ENCODE assay signal across 19 mouse cellular contexts in the genomic region with DNA sequence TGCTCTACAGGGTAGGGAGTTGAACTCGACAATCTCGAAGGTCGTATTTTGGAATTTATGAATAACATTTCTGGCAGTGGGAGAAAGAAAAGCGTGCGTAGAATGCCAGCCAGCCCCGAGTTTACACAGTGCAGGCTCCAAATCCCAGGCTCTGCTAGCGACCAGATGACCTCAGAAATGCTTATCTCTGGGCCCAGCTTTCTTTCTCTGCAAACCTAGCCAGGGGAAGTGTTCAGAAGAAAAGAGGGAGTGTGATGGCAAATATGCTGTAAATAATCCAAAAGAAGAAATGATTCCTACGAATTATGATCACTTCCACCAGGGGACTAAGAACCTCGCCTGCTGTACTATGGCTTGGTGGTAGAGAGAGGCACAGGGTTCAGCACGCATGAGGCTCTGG. TPM values are rescaled to one million over a fixed set of nuclear protein-coding genes. Genes with fewer than 3 reads are reported as not detected.
DNase-seq lines count a peak whose midpoint lies in the region; ATAC-seq and TF ChIP-seq lines count a peak whose summit lies in the region.
"Had no signal": no experiment of that assay in that cellular context is flagged by ENCODE, and none has a peak within 500 bp of the region (broad histone marks: within the 10 kb centered on the region; RNA-seq: fewer than 3 reads in every experiment).

No protein-coding gene starts in this region.

- no peak for DNase-seq in heart, embryonic 10.5 days (ENCODE audit: low spot score)
- DNase-seq in heart, adult 18-20 months, result no peak
- no peak for DNase-seq in heart, postnatal 4 days
- no peak for DNase-seq in lung, postnatal 25 days (ENCODE audit: low spot score)
- no peak for DNase-seq in stomach, postnatal 0 days (ENCODE audit: low spot score)
- DNase-seq: adrenal gland, postnatal 14 days; cerebellum, adult 9-10 months; cerebellum, postnatal 25 days; gastrocnemius, postnatal 10 days; heart, postnatal 10 days had no signal

- peak overlapping the region; percentile 53; the same call in 1 of the 2 replicates for H3K27ac ChIP-seq in heart, embryonic 10.5 days
- peak overlapping the region; percentile 41 for H3K27ac ChIP-seq in heart, embryonic 15.5 days
- 0 out of 2 replicates have a peak overlapping the region, but pooled peaks have one; percentile 8 for H3K27ac ChIP-seq in lung, embryonic 15.5 days
- H3K27ac ChIP-seq in stomach, embryonic 15.5 days, result peak overlapping the region; percentile 6; the same call in 1 of the 2 replicates
- no peak overlapping the region for H3K27ac ChIP-seq in stomach, postnatal 0 days (replicated peaks)
- H3K27ac ChIP-seq: embryonic facial prominence, embryonic 12.5 days; forebrain, embryonic 15.5 days had no signal

- no peak overlapping the region for H3K4me2 ChIP-seq in heart, embryonic 15.5 days
- H3K4me2 ChIP-seq in lung, embryonic 15.5 days, result no peak overlapping the region
- no peak overlapping the region for H3K4me2 ChIP-seq in stomach, embryonic 15.5 days
- H3K4me2 ChIP-seq in stomach, postnatal 0 days (replicated peaks; ENCODE audit: low read depth), result no peak overlapping the region
- H3K4me2 ChIP-seq: embryonic facial prominence, embryonic 12.5 days; forebrain, embryonic 15.5 days had no signal

- no peaks in the 10 kb centered on the region for H3K36me3 ChIP-seq in heart, embryonic 10.5 days
- H3K36me3 ChIP-seq in heart, embryonic 15.5 days, result no peaks in the 10 kb centered on the region
- no peaks in the 10 kb centered on the region for H3K36me3 ChIP-seq in lung, embryonic 15.5 days
- H3K36me3 ChIP-seq in stomach, embryonic 15.5 days, result no peaks in the 10 kb centered on the region
- H3K36me3 ChIP-seq in stomach, postnatal 0 days (ENCODE audit: control insufficient read depth, insufficient read depth, low read length), result no peaks in the 10 kb centered on the region
- H3K36me3 ChIP-seq: embryonic facial prominence, embryonic 12.5 days; forebrain, embryonic 15.5 days; hindbrain, embryonic 15.5 days had no signal

- no peak for TF ChIP-seq EP300 in stomach, postnatal 0 days (optimal IDR thresholded peaks at IDR 0.05)

- H3K9ac ChIP-seq in heart, embryonic 15.5 days, result no peak overlapping the region
- H3K9ac ChIP-seq in lung, embryonic 15.5 days, result no peak overlapping the region
- H3K9ac ChIP-seq in stomach, embryonic 15.5 days, result no peak overlapping the region
- H3K9ac ChIP-seq in stomach, postnatal 0 days (ENCODE audit: low read length), result no peak overlapping the region
- H3K9ac ChIP-seq: embryonic facial prominence, embryonic 12.5 days had no signal

- ATAC-seq in heart, embryonic 15.5 days (replicated peaks; ENCODE audit: insufficient number of reproducible peaks, insufficient read depth, low FRiP score, low read depth), result no peak
- no peak for ATAC-seq in lung, embryonic 15.5 days (ENCODE audit: borderline replicate concordance, extremely low read depth, low FRiP score, low TSS enrichment)
- no peak for ATAC-seq in stomach, embryonic 15.5 days (ENCODE audit: insufficient read depth, low FRiP score, low read depth)
- no peak for ATAC-seq in stomach, postnatal 0 days (ENCODE audit: low FRiP score, low TSS enrichment)
- ATAC-seq: activated CD4-positive, CD25-positive, alpha-beta regulatory T cell, adult 4 months; forebrain, embryonic 15.5 days; intestine, embryonic 16.5 days; Patski had no signal

- WGBS in heart, embryonic 10.5 days, result 54% methylated on average over 10 of the region's 10 CpGs
- WGBS in heart, embryonic 15.5 days, result 33% methylated on average over 10 of the region's 10 CpGs
- 41% methylated on average over 10 of the region's 10 CpGs for WGBS in lung, embryonic 15.5 days
- WGBS in stomach, embryonic 15.5 days, result 44% methylated on average over 10 of the region's 10 CpGs
- WGBS in stomach, postnatal 0 days, result 46% methylated on average over 10 of the region's 10 CpGs

- peaks cover 22% of the 10 kb centered on the region for H3K27me3 ChIP-seq in heart, embryonic 10.5 days (ENCODE audit: insufficient read depth, poor library complexity, severe bottlenecking)
- H3K27me3 ChIP-seq in heart, embryonic 15.5 days, result peaks cover 8% of the 10 kb centered on the region; the same call in 1 of the 2 replicates
- H3K27me3 ChIP-seq in lung, embryonic 15.5 days, result peaks cover 12% of the 10 kb centered on the region; the same call in 1 of the 2 replicates
- peaks cover 10% of the 10 kb centered on the region; the same call in 1 of the 2 replicates for H3K27me3 ChIP-seq in stomach, embryonic 15.5 days (replicated peaks)
- H3K27me3 ChIP-seq in stomach, postnatal 0 days (ENCODE audit: control insufficient read depth, insufficient read depth, low read length), result no peaks in the 10 kb centered on the region
- H3K27me3 ChIP-seq: forebrain, embryonic 15.5 days; hindbrain, embryonic 15.5 days; Patski had no signal

- no peak for TF ChIP-seq CTCF in stomach, postnatal 0 days (IDR thresholded peaks at IDR 0.05; ENCODE audit: low read depth)

- peaks cover 61% of the 10 kb centered on the region for H3K4me1 ChIP-seq in heart, embryonic 10.5 days
- peaks cover 54% of the 10 kb centered on the region for H3K4me1 ChIP-seq in heart, embryonic 15.5 days (replicated peaks)
- peaks cover 49% of the 10 kb centered on the region for H3K4me1 ChIP-seq in lung, embryonic 15.5 days
- H3K4me1 ChIP-seq in stomach, embryonic 15.5 days, result peaks cover 32% of the 10 kb centered on the region
- H3K4me1 ChIP-seq in stomach, postnatal 0 days (replicated peaks; ENCODE audit: control insufficient read depth, insufficient read depth), result peaks cover 2% of the 10 kb centered on the region; the same call in 1 of the 2 replicates

- no peaks in the 10 kb centered on the region for H3K9me3 ChIP-seq in heart, embryonic 10.5 days
- no peaks in the 10 kb centered on the region for H3K9me3 ChIP-seq in heart, embryonic 15.5 days (replicated peaks)
- no peaks in the 10 kb centered on the region for H3K9me3 ChIP-seq in lung, embryonic 15.5 days
- no peaks in the 10 kb centered on the region for H3K9me3 ChIP-seq in stomach, embryonic 15.5 days
- H3K9me3 ChIP-seq in stomach, postnatal 0 days (ENCODE audit: control insufficient read depth, low read length), result no peaks in the 10 kb centered on the region
- H3K9me3 ChIP-seq: embryonic facial prominence, embryonic 12.5 days; forebrain, embryonic 15.5 days; hindbrain, embryonic 15.5 days had no signal

- H3K4me3 ChIP-seq in heart, embryonic 10.5 days, result no peak overlapping the region
- H3K4me3 ChIP-seq in heart, embryonic 15.5 days, result no peak overlapping the region
- H3K4me3 ChIP-seq in lung, embryonic 15.5 days, result no peak overlapping the region
- H3K4me3 ChIP-seq in stomach, embryonic 15.5 days (replicated peaks), result no peak overlapping the region
- H3K4me3 ChIP-seq in stomach, postnatal 0 days (ENCODE audit: low read depth, low read length), result no peak overlapping the region
- H3K4me3 ChIP-seq: embryonic facial prominence, embryonic 12.5 days; hindbrain, embryonic 15.5 days had no signal

RNA-seq across cellular contexts. Expression of gene Cabp1, which starts 10.7 kb away (rescaled TPM):
- 0.79 and 1.2 TPM in 2 replicates for polyA plus RNA-seq in heart, embryonic 10.5 days (2016; fragmentation: Nextera tagmentation; extraction: Ambion mirVana)
- 1 to 10 TPM; 1.8 to 2.0 TPM for total RNA-seq in heart, adult 18-20 months (2021)
- polyA plus RNA-seq in heart, embryonic 15.5 days (2015; fragmentation: Nextera tagmentation; extraction: Ambion mirVana), result 0.96 and 1.2 TPM in 2 replicates
- 1 to 10 TPM; 5.5 to 6.6 TPM for total RNA-seq in heart, postnatal 4 days (2021)
- polyA plus RNA-seq in lung, embryonic 15.5 days (2015; fragmentation: Nextera tagmentation; extraction: Ambion mirVana), result 1.4 and 2.1 TPM in 2 replicates
- 1.5 and 1.6 TPM in 2 replicates for polyA plus RNA-seq in stomach, embryonic 15.5 days (2015; fragmentation: Nextera tagmentation; extraction: Ambion mirVana)
- polyA plus RNA-seq in stomach, postnatal 0 days (2015; fragmentation: Nextera tagmentation; extraction: Ambion mirVana), result 0.44 and 0.67 TPM in 2 replicates

RNA-seq across cellular contexts. Expression of gene Mlec, which starts 25.5 kb away (rescaled TPM):
- polyA plus RNA-seq in heart, embryonic 10.5 days (2016; fragmentation: Nextera tagmentation; extraction: Ambion mirVana), result 110 and 113 TPM in 2 replicates
- 10 to 100 TPM; 81.5 to 82.4 TPM for total RNA-seq in heart, adult 18-20 months (2021)
- polyA plus RNA-seq in heart, embryonic 15.5 days (2015; fragmentation: Nextera tagmentation; extraction: Ambion mirVana), result 54.4 and 76.7 TPM in 2 replicates
- 100 to 1,000 TPM; 104 to 111 TPM for total RNA-seq in heart, postnatal 4 days (2021)
- 75.4 and 77.0 TPM in 2 replicates for polyA plus RNA-seq in lung, embryonic 15.5 days (2015; fragmentation: Nextera tagmentation; extraction: Ambion mirVana)
- 89.3 and 101 TPM in 2 replicates for polyA plus RNA-seq in stomach, embryonic 15.5 days (2015; fragmentation: Nextera tagmentation; extraction: Ambion mirVana)
- 30.4 and 34.0 TPM in 2 replicates for polyA plus RNA-seq in stomach, postnatal 0 days (2015; fragmentation: Nextera tagmentation; extraction: Ambion mirVana)

RNA-seq across cellular contexts. Expression of gene Unc119b, which starts 48.7 kb away (rescaled TPM):
- 25.7 and 35.8 TPM in 2 replicates for polyA plus RNA-seq in heart, embryonic 10.5 days (2016; fragmentation: Nextera tagmentation; extraction: Ambion mirVana)
- total RNA-seq in heart, adult 18-20 months (2021), result 10 to 100 TPM; 19.3 to 20.2 TPM
- 18.1 and 21.8 TPM in 2 replicates for polyA plus RNA-seq in heart, embryonic 15.5 days (2015; fragmentation: Nextera tagmentation; extraction: Ambion mirVana)
- 10 to 100 TPM; 21.7 to 25.9 TPM for total RNA-seq in heart, postnatal 4 days (2021)
- polyA plus RNA-seq in lung, embryonic 15.5 days (2015; fragmentation: Nextera tagmentation; extraction: Ambion mirVana), result 39.9 and 41.0 TPM in 2 replicates
- 26.6 and 29.7 TPM in 2 replicates for polyA plus RNA-seq in stomach, embryonic 15.5 days (2015; fragmentation: Nextera tagmentation; extraction: Ambion mirVana)
- polyA plus RNA-seq in stomach, postnatal 0 days (2015; fragmentation: Nextera tagmentation; extraction: Ambion mirVana), result 12.7 and 12.9 TPM in 2 replicates

RNA-seq across cellular contexts. Expression of gene Pop5, which starts 52.2 kb away (rescaled TPM):
- polyA plus RNA-seq in heart, embryonic 10.5 days (2016; fragmentation: Nextera tagmentation; extraction: Ambion mirVana), result 88.7 and 117 TPM in 2 replicates
- 10 to 100 TPM; 35.6 to 37.4 TPM for total RNA-seq in heart, adult 18-20 months (2021)
- 56.2 and 60.3 TPM in 2 replicates for polyA plus RNA-seq in heart, embryonic 15.5 days (2015; fragmentation: Nextera tagmentation; extraction: Ambion mirVana)
- 10 to 100 TPM; 21.1 to 26.1 TPM for total RNA-seq in heart, postnatal 4 days (2021)
- 105 and 112 TPM in 2 replicates for polyA plus RNA-seq in lung, embryonic 15.5 days (2015; fragmentation: Nextera tagmentation; extraction: Ambion mirVana)
- 106 and 116 TPM in 2 replicates for polyA plus RNA-seq in stomach, embryonic 15.5 days (2015; fragmentation: Nextera tagmentation; extraction: Ambion mirVana)
- polyA plus RNA-seq in stomach, postnatal 0 days (2015; fragmentation: Nextera tagmentation; extraction: Ambion mirVana), result 83.9 and 85.3 TPM in 2 replicates
